In genomic region chr1:65109756-65110435, GRCm38 (mm10) we compare ENCODE assay signal across 20 mouse cellular contexts. TPM values are rescaled to one million over a fixed set of nuclear protein-coding genes. Genes with fewer than 3 reads are reported as not detected.
DNase-seq lines count a peak whose midpoint lies in the region; ATAC-seq lines count a peak whose summit lies in the region.
"Had no signal": no experiment of that assay in that cellular context is flagged by ENCODE, and none has a peak within 500 bp of the region (broad histone marks: within the 10 kb centered on the region; RNA-seq: fewer than 3 reads in every experiment).

No protein-coding gene starts in this region.

- H3K27me3 ChIP-seq in heart, embryonic 14.5 days (ENCODE audit: control insufficient read depth, insufficient read depth, low read length): no peaks in the 10 kb centered on the region
- H3K27me3 ChIP-seq in liver, embryonic 12.5 days (replicated peaks): no peaks in the 10 kb centered on the region
- no peaks in the 10 kb centered on the region for H3K27me3 ChIP-seq in intestine, embryonic 16.5 days (replicated peaks; ENCODE audit: control insufficient read depth, insufficient read depth, low read length)
- H3K27me3 ChIP-seq: forebrain, embryonic 15.5 days; limb, embryonic 15.5 days had no signal

- peaks cover 0 to 4% of the 10 kb centered on the region in 2 experiments; a peak in 1 of 4 replicates for H3K4me1 ChIP-seq in heart, embryonic 14.5 days (ENCODE audit: control insufficient read depth in 2 of 2, insufficient read depth in 2 of 2, low read length in 2 of 2)
- H3K4me1 ChIP-seq in liver, embryonic 12.5 days: 0 out of 2 replicates have a peak, but pooled peaks cover 9% of the 10 kb centered on the region
- H3K4me1 ChIP-seq in intestine, embryonic 16.5 days (ENCODE audit: control insufficient read depth, insufficient read depth, low read length): no peaks in the 10 kb centered on the region
- H3K4me1 ChIP-seq: forebrain, embryonic 15.5 days had no signal

- no peak for ATAC-seq in heart, embryonic 14.5 days (ENCODE audit: insufficient number of reproducible peaks, insufficient read depth, low FRiP score, low read depth)
- no peak for ATAC-seq in liver, embryonic 12.5 days
- no peak for ATAC-seq in intestine, embryonic 16.5 days
- ATAC-seq: forebrain, embryonic 15.5 days had no signal

- 68% methylated on average over 25 of the region's 25 CpGs for WGBS in heart, embryonic 14.5 days
- WGBS in liver, embryonic 12.5 days (ENCODE audit: insufficient replicate concordance): 56% methylated on average over 25 of the region's 25 CpGs
- 75% methylated on average over 25 of the region's 25 CpGs for WGBS in intestine, embryonic 16.5 days

- H3K27ac ChIP-seq in heart, embryonic 14.5 days (replicated peaks in 1 of 2; ENCODE audit: control insufficient read depth in 1 of 2, insufficient read depth in 1 of 2, low read depth in 2 of 2, low read length in 2 of 2): no peak overlapping the region
- no peak overlapping the region for H3K27ac ChIP-seq in liver, embryonic 12.5 days
- H3K27ac ChIP-seq in intestine, embryonic 16.5 days (ENCODE audit: low read length): no peak overlapping the region
- H3K27ac ChIP-seq: forebrain, embryonic 15.5 days; limb, embryonic 15.5 days; midbrain, embryonic 10.5 days had no signal

- DNase-seq in heart, adult 9 months (ENCODE audit: low spot score in 2 of 2): no peak
- DNase-seq in liver (no peak), ES-CJ7 (ENCODE audit: low read depth, low spot score) (peak; percentile 77), R1 (ENCODE audit: low read depth, low spot score) (peak; percentile 80)
- DNase-seq: adrenal gland, adult 2 months; cerebellum, adult 2 months; gastrocnemius, postnatal 14 days; kidney, postnatal 14 days; lung, adult 2 months; thymus, postnatal 36 days had no signal

- H3K9ac ChIP-seq in heart, embryonic 14.5 days (ENCODE audit: low read length): no peak overlapping the region
- no peak overlapping the region for H3K9ac ChIP-seq in liver, embryonic 12.5 days
- H3K9ac ChIP-seq in intestine, embryonic 16.5 days (ENCODE audit: low read depth, low read length): no peak overlapping the region
- H3K9ac ChIP-seq: forebrain, embryonic 15.5 days; limb, embryonic 15.5 days had no signal

- no peak overlapping the region for H3K4me3 ChIP-seq in heart, embryonic 14.5 days (ENCODE audit: control insufficient read depth in 1 of 2, insufficient read depth in 1 of 2, low read depth in 1 of 2, low read length in 2 of 2)
- no peak overlapping the region for H3K4me3 ChIP-seq in liver, embryonic 12.5 days
- H3K4me3 ChIP-seq in intestine, embryonic 16.5 days (ENCODE audit: low read length): no peak overlapping the region
- H3K4me3 ChIP-seq: erythroblast, embryonic 14.5 days; forebrain, embryonic 15.5 days; limb, embryonic 15.5 days; midbrain, embryonic 10.5 days had no signal

- no peaks in the 10 kb centered on the region for H3K36me3 ChIP-seq in heart, embryonic 14.5 days (ENCODE audit: control insufficient read depth, insufficient read depth, low read length)
- H3K36me3 ChIP-seq in liver, embryonic 12.5 days: no peaks in the 10 kb centered on the region
- no peaks in the 10 kb centered on the region for H3K36me3 ChIP-seq in intestine, embryonic 16.5 days (ENCODE audit: control insufficient read depth, insufficient read depth, low read length)
- H3K36me3 ChIP-seq: forebrain, embryonic 15.5 days; limb, embryonic 15.5 days; midbrain, embryonic 10.5 days had no signal

- 0 out of 2 replicates have a peak overlapping the region, but pooled peaks have one; percentile 21 for H3K4me2 ChIP-seq in heart, embryonic 14.5 days (ENCODE audit: low read length)
- peak overlapping the region; percentile 24 for H3K4me2 ChIP-seq in liver, embryonic 12.5 days
- no peak overlapping the region for H3K4me2 ChIP-seq in intestine, embryonic 16.5 days (ENCODE audit: low read depth, low read length)
- H3K4me2 ChIP-seq: forebrain, embryonic 15.5 days; limb, embryonic 15.5 days had no signal

- H3K9me3 ChIP-seq in heart, embryonic 14.5 days (ENCODE audit: control insufficient read depth, low read length): no peaks in the 10 kb centered on the region
- no peaks in the 10 kb centered on the region for H3K9me3 ChIP-seq in liver, embryonic 12.5 days (replicated peaks)
- no peaks in the 10 kb centered on the region for H3K9me3 ChIP-seq in intestine, embryonic 16.5 days (ENCODE audit: control insufficient read depth, low read length)
- H3K9me3 ChIP-seq: forebrain, embryonic 15.5 days; limb, embryonic 15.5 days; midbrain, embryonic 10.5 days had no signal

RNA-seq across cellular contexts. Expression of gene Cryga, which starts 6.7 kb away (rescaled TPM):
- polyA plus RNA-seq in heart, embryonic 14.5 days (2014; fragmentation: Nextera tagmentation; extraction: Ambion mirVana): not detected in 2 replicates
- not detected in 2 replicates for polyA plus RNA-seq in liver, embryonic 12.5 days (2016; fragmentation: Nextera tagmentation; extraction: Ambion mirVana)
- not detected in 2 replicates for polyA plus RNA-seq in intestine, embryonic 16.5 days (2015; fragmentation: Nextera tagmentation; extraction: Ambion mirVana)
- polyA plus RNA-seq: adrenal gland, adult 2 months; C2C12; erythroblast, embryonic 14.5 days; forebrain, embryonic 15.5 days; hindbrain, embryonic 11.5 days; limb, embryonic 15.5 days; lung, adult 2 months; midbrain, embryonic 10.5 days; neural tube, embryonic 14.5 days had no signal

RNA-seq across cellular contexts. Expression of gene Gm28845, which starts 9.5 kb away (rescaled TPM):
- not detected in 2 replicates for polyA plus RNA-seq in heart, embryonic 14.5 days (2014; fragmentation: Nextera tagmentation; extraction: Ambion mirVana)
- not detected in 2 replicates for polyA plus RNA-seq in liver, embryonic 12.5 days (2016; fragmentation: Nextera tagmentation; extraction: Ambion mirVana)
- not detected in 2 replicates for polyA plus RNA-seq in intestine, embryonic 16.5 days (2015; fragmentation: Nextera tagmentation; extraction: Ambion mirVana)
- polyA plus RNA-seq: adrenal gland, adult 2 months; C2C12; erythroblast, embryonic 14.5 days; forebrain, embryonic 15.5 days; hindbrain, embryonic 11.5 days; limb, embryonic 15.5 days; lung, adult 2 months; midbrain, embryonic 10.5 days; neural tube, embryonic 14.5 days had no signal

RNA-seq across cellular contexts. Expression of gene D630023F18Rik, which starts 13.1 kb away (rescaled TPM):
- 0.23 and 0.43 TPM in 2 replicates for polyA plus RNA-seq in heart, embryonic 14.5 days (2014; fragmentation: Nextera tagmentation; extraction: Ambion mirVana)
- polyA plus RNA-seq in liver, embryonic 12.5 days (2016; fragmentation: Nextera tagmentation; extraction: Ambion mirVana): 0.10 and 0.33 TPM in 2 replicates
- polyA plus RNA-seq in intestine, embryonic 16.5 days (2015; fragmentation: Nextera tagmentation; extraction: Ambion mirVana): 0.34 TPM in 1 of 2 replicates, not detected in the other
- polyA plus RNA-seq: adrenal gland, adult 2 months; C2C12; erythroblast, embryonic 14.5 days; hindbrain, embryonic 11.5 days had no signal

RNA-seq across cellular contexts. Expression of gene Crygb, which starts 27.8 kb away (rescaled TPM):
- polyA plus RNA-seq in heart, embryonic 14.5 days (2014; fragmentation: Nextera tagmentation; extraction: Ambion mirVana): 0.57 and 1.3 TPM in 2 replicates
- not detected in 2 replicates for polyA plus RNA-seq in liver, embryonic 12.5 days (2016; fragmentation: Nextera tagmentation; extraction: Ambion mirVana)
- polyA plus RNA-seq in intestine, embryonic 16.5 days (2015; fragmentation: Nextera tagmentation; extraction: Ambion mirVana): not detected in 2 replicates
- polyA plus RNA-seq: adrenal gland, adult 2 months; C2C12; cerebellum, adult 2 months; erythroblast, embryonic 14.5 days; forebrain, embryonic 15.5 days; hindbrain, embryonic 11.5 days; limb, embryonic 15.5 days; lung, adult 2 months; midbrain, embryonic 10.5 days had no signal

RNA-seq across cellular contexts. Expression of gene Crygc, which starts 36.4 kb away (rescaled TPM):
- polyA plus RNA-seq in heart, embryonic 14.5 days (2014; fragmentation: Nextera tagmentation; extraction: Ambion mirVana): not detected in 2 replicates
- not detected in 2 replicates for polyA plus RNA-seq in liver, embryonic 12.5 days (2016; fragmentation: Nextera tagmentation; extraction: Ambion mirVana)
- not detected in 2 replicates for polyA plus RNA-seq in intestine, embryonic 16.5 days (2015; fragmentation: Nextera tagmentation; extraction: Ambion mirVana)
- polyA plus RNA-seq: adrenal gland, adult 2 months; C2C12; cerebellum, adult 2 months; erythroblast, embryonic 14.5 days; forebrain, embryonic 15.5 days; hindbrain, embryonic 11.5 days; limb, embryonic 15.5 days; lung, adult 2 months; midbrain, embryonic 10.5 days; neural tube, embryonic 14.5 days had no signal

Comparison
In these comparisons a context has a peak if more than half of its experiments do, and no peak if none do; other contexts are left out.
1. DNase-seq: peak in ES-CJ7 (single experiment) and R1 (single experiment); none in heart, adult 9 months (0 of 2) and liver (single experiment).